Mouse (Mus musculus): Measurements from ENCODE around the gene Wipi1.

DNA sequence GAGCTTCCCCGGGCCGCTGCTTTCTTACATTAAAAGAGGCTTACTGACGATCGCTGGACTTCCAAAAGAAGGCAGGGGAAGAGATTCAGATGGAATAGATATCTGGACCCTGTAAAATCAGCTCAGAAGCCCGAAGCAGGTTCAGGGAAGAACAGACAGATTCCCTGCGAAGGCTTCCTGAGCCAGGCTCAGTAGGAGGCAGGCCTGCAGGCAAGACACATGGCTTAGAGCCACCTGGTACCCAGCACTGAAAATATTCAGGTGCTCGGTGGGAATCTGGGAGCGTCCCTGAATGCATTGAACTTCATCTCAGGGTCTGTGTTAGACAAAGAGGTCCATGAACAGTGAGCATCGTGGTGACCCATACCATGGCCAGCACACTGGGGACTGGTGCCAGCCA is 31.8 kb downstream of the Wipi1 start:
- TF ChIP-seq CTCF (IDR thresholded peaks at IDR 0.05; ENCODE audit: low read depth) (no peak), EP300 (IDR thresholded peaks at IDR 0.05; ENCODE audit: low read depth) (no peak)
